In genomic region chr8:93980141-93980540, GRCm38 (mm10) we compare ENCODE assay signal across 20 mouse cellular contexts. TPM values are rescaled to one million over a fixed set of nuclear protein-coding genes. Genes with fewer than 3 reads are reported as not detected.
DNase-seq lines count a peak whose midpoint lies in the region; ATAC-seq and TF ChIP-seq lines count a peak whose summit lies in the region.
"Had no signal": no experiment of that assay in that cellular context is flagged by ENCODE, and none has a peak within 500 bp of the region (broad histone marks: within the 10 kb centered on the region; RNA-seq: fewer than 3 reads in every experiment).

No protein-coding gene starts in this region.

- no peak overlapping the region for H3K9ac ChIP-seq in stomach, postnatal 0 days (ENCODE audit: low read length)
- H3K9ac ChIP-seq: hindbrain, embryonic 15.5 days had no signal

- intact Hi-C loops in heart, postnatal 10 days (cut with DNase I) = no loop called here
- intact Hi-C loops in heart, postnatal 36 days (cut with DNase I) = no loop called here

- TF ChIP-seq CTCF in kidney, adult 2 months (conservative IDR thresholded peaks at IDR 0.05; ENCODE audit: insufficient read depth, insufficient read length, low read depth, low read length) = no peak
- no peak for TF ChIP-seq CTCF in stomach, postnatal 0 days (IDR thresholded peaks at IDR 0.05; ENCODE audit: low read depth)

- H3K27me3 ChIP-seq in kidney, adult 2 months (replicated peaks; ENCODE audit: control insufficient read depth, insufficient read depth, low read length) = no peaks in the 10 kb centered on the region
- no peaks in the 10 kb centered on the region for H3K27me3 ChIP-seq in stomach, postnatal 0 days (ENCODE audit: control insufficient read depth, insufficient read depth, low read length)
- H3K27me3 ChIP-seq: hindbrain, embryonic 15.5 days; Patski had no signal

- H3K4me2 ChIP-seq in stomach, postnatal 0 days (replicated peaks; ENCODE audit: low read depth) = no peak overlapping the region
- H3K4me2 ChIP-seq: hindbrain, embryonic 15.5 days had no signal

- DNase-seq in heart, postnatal 10 days = peak; percentile 25 to 32
- DNase-seq in heart, postnatal 36 days = no peak
- peak; percentile 53 for DNase-seq in kidney, adult 2 months
- no peak for DNase-seq in kidney, postnatal 10 days
- DNase-seq in testis, postnatal 10 days (ENCODE audit: low spot score) = peak; percentile 19
- no peak for DNase-seq in testis, postnatal 14 days (ENCODE audit: low spot score)
- no peak for DNase-seq in stomach, postnatal 0 days (ENCODE audit: low spot score)
- no peak for DNase-seq in spleen, postnatal 14 days (ENCODE audit: low spot score in 2 of 2)
- DNase-seq: adrenal gland, postnatal 14 days; cerebellum, adult 2 months; cerebellum, postnatal 10 days; gastrocnemius, adult 2 months; gastrocnemius, postnatal 25 days; heart, postnatal 14 days had no signal

- no peak for TF ChIP-seq EP300 in stomach, postnatal 0 days (optimal IDR thresholded peaks at IDR 0.05)

- peak overlapping the region; percentile 30; the same call in 1 of the 2 replicates for H3K27ac ChIP-seq in kidney, adult 2 months (ENCODE audit: insufficient read depth, low read depth, low read length)
- no peak overlapping the region for H3K27ac ChIP-seq in stomach, postnatal 0 days (replicated peaks)
- H3K27ac ChIP-seq: embryonic facial prominence, embryonic 10.5 days; gastrocnemius, adult 2 months; hindbrain, embryonic 10.5 days; hindbrain, embryonic 15.5 days had no signal

- 0 out of 2 replicates have a peak, but pooled peaks have one; percentile 6 for ATAC-seq in stomach, postnatal 0 days (ENCODE audit: low FRiP score, low TSS enrichment)
- ATAC-seq: activated CD4-positive, CD25-positive, alpha-beta regulatory T cell, adult 4 months; forebrain, embryonic 14.5 days; Patski had no signal

- no peaks in the 10 kb centered on the region; the same call in 1 of the 2 replicates for H3K4me1 ChIP-seq in kidney, adult 2 months (ENCODE audit: control insufficient read depth, insufficient read depth, low read length)
- H3K4me1 ChIP-seq in stomach, postnatal 0 days (replicated peaks; ENCODE audit: control insufficient read depth, insufficient read depth) = no peaks in the 10 kb centered on the region
- H3K4me1 ChIP-seq: embryonic facial prominence, embryonic 10.5 days; hindbrain, embryonic 10.5 days; hindbrain, embryonic 15.5 days had no signal

- H3K4me3 ChIP-seq in kidney, adult 2 months (ENCODE audit: insufficient read depth, low read depth, low read length) = no peak overlapping the region
- no peak overlapping the region for H3K4me3 ChIP-seq in stomach, postnatal 0 days (ENCODE audit: low read depth, low read length)
- H3K4me3 ChIP-seq: embryonic facial prominence, embryonic 10.5 days; gastrocnemius, adult 2 months; hindbrain, embryonic 10.5 days; hindbrain, embryonic 15.5 days had no signal

- no peak for TF ChIP-seq POLR2A in kidney, adult 2 months (IDR thresholded peaks at IDR 0.05; ENCODE audit: low read depth, low read length)

- H3K36me3 ChIP-seq in kidney, adult 2 months (ENCODE audit: control insufficient read depth, insufficient read depth, low read length) = no peaks in the 10 kb centered on the region; the same call in none of the 2 replicates
- H3K36me3 ChIP-seq in stomach, postnatal 0 days (ENCODE audit: control insufficient read depth, insufficient read depth, low read length) = peaks cover 26% of the 10 kb centered on the region

- no peaks in the 10 kb centered on the region for H3K9me3 ChIP-seq in stomach, postnatal 0 days (ENCODE audit: control insufficient read depth, low read length)
- H3K9me3 ChIP-seq: embryonic facial prominence, embryonic 10.5 days; hindbrain, embryonic 10.5 days; hindbrain, embryonic 15.5 days had no signal

- WGBS in kidney, adult 2 months = 64% methylated on average over 4 of the region's 4 CpGs
- WGBS in stomach, postnatal 0 days = 75% methylated on average over 4 of the region's 4 CpGs

RNA-seq across cellular contexts. Expression of gene Amfr, which starts 32.5 kb away (rescaled TPM):
- 100 to 1,000 TPM; 125 to 126 TPM for total RNA-seq in heart, postnatal 10 days (2021)
- 100 to 1,000 TPM; 124 to 131 TPM for total RNA-seq in heart, postnatal 36 days (2021)
- 171 and 204 TPM in 2 replicates for polyA plus RNA-seq in kidney, adult 2 months (2012; rRNA removed)
- polyA plus RNA-seq in stomach, postnatal 0 days (2015; fragmentation: Nextera tagmentation; extraction: Ambion mirVana) = 42.6 and 46.5 TPM in 2 replicates

RNA-seq across cellular contexts. Expression of gene Nudt21, which starts 56.7 kb away (rescaled TPM):
- 10 to 100 TPM; 36.7 to 43.2 TPM for total RNA-seq in heart, postnatal 10 days (2021)
- total RNA-seq in heart, postnatal 36 days (2021) = 10 to 100 TPM; 21.8 to 24.1 TPM
- 19.6 and 22.1 TPM in 2 replicates for polyA plus RNA-seq in kidney, adult 2 months (2012; rRNA removed)
- polyA plus RNA-seq in stomach, postnatal 0 days (2015; fragmentation: Nextera tagmentation; extraction: Ambion mirVana) = 60.2 and 68.5 TPM in 2 replicates

RNA-seq across cellular contexts. Expression of gene Ogfod1, which starts 56.9 kb away (rescaled TPM):
- total RNA-seq in heart, postnatal 10 days (2021) = 10 to 100 TPM; 25.0 to 26.2 TPM
- total RNA-seq in heart, postnatal 36 days (2021) = 10 to 100 TPM; 33.4 to 33.9 TPM
- polyA plus RNA-seq in kidney, adult 2 months (2012; rRNA removed) = 6.6 and 8.7 TPM in 2 replicates
- polyA plus RNA-seq in stomach, postnatal 0 days (2015; fragmentation: Nextera tagmentation; extraction: Ambion mirVana) = 5.4 and 6.1 TPM in 2 replicates

Comparison
In these comparisons a context has a peak if more than half of its experiments do, and no peak if none do; other contexts are left out.
1. DNase-seq: peak in heart, postnatal 10 days (2 of 2), kidney, adult 2 months (single experiment) and testis, postnatal 10 days (single experiment); none in heart, postnatal 36 days (0 of 2), kidney, postnatal 10 days (single experiment), testis, postnatal 14 days (single experiment), stomach, postnatal 0 days (single experiment) and spleen, postnatal 14 days (0 of 2).